Mouse (Mus musculus) C2C12 (cell line): Measurements from ENCODE around the gene Fbxo41.

Experiments
- CEBPB ChIP-seq: IDR thresholded peaks from one replicate; pipeline ENCODE4 v1.6.1; 2011; ENCODE audit warnings: low read depth, mild to moderate bottlenecking, control low read depth, moderate library complexity
- CTCF ChIP-seq: IDR thresholded peaks from one replicate; pipeline ENCODE4 v1.5.1; 2011; ENCODE audit not compliant: control insufficient read depth, insufficient read depth, insufficient read length
- FOSL1 ChIP-seq: IDR thresholded peaks from one replicate; pipeline ENCODE4 v1.8.0; 2011; ENCODE audit warnings: mild to moderate bottlenecking, low read length; ENCODE audit not compliant: poor library complexity, insufficient read depth, severe bottlenecking
- MAX ChIP-seq: IDR thresholded peaks from one replicate; pipeline ENCODE4 v1.6.1; 2011; ENCODE audit warnings: mild to moderate bottlenecking, control low read depth
- MYOD1 ChIP-seq: IDR thresholded peaks from one replicate; pipeline ENCODE4 v1.6.1; 2011; ENCODE audit warnings: low read depth; ENCODE audit not compliant: control insufficient read depth, insufficient read length
- MYOG ChIP-seq: IDR thresholded peaks from one replicate; pipeline ENCODE4 v1.6.1; 2011; ENCODE audit not compliant: control insufficient read depth, insufficient read length; ENCODE audit errors: extremely low read depth
- USF1 ChIP-seq: IDR thresholded peaks from one replicate; pipeline ENCODE4 v1.6.1; 2011; ENCODE audit warnings: low read depth, mild to moderate bottlenecking, control low read depth, moderate library complexity

DNA sequence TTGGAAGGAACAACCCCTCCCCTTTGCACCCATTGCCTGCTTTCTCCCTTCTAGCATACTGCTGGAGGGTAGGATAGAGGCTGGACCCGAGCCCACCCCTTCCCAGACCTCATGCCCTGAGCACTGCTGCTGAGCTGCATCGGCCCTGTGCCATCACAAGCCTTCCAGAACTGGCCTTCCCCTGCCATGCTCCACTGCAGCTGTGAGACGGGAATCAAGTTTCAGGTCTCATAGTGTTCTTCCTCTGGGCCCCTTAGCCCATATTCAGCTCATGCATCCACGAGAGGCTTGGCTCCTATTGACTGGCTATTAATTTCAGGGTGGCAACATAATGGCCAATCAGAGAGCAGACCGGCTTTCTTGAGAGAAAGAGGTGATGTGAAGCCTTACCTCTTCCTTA is 57.5 kb downstream of the Fbxo41 start:
- no peak for TF ChIP-seq MAX
- TF ChIP-seq CTCF: no peak
- no peak for TF ChIP-seq USF1
- no peak for TF ChIP-seq MYOG
- TF ChIP-seq CEBPB: no peak
- no peak for TF ChIP-seq FOSL1
- TF ChIP-seq MYOD1: no peak
